ENCODE assay signal across 9 mouse cellular contexts in the genomic region with DNA sequence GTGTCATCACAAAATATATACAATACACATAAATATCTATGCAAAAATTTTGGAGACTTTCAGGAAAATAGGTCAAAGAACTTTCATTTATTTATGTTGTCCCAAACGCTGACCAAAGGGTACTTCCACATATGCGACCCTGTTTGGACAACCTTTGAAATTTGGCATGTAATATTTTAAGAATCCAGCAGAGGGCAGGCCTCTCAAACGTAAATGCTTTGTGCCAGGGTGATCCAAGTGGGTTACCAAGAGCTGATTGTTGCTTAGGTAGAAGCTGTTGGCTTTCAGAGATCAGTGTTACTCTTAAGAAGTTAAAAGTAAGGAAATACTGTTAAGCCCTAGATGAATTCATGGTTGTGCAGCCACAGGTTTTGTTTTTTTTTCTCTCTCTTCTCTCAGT. TPM values are rescaled to one million over a fixed set of nuclear protein-coding genes. Genes with fewer than 3 reads are reported as not detected.
A peak's percentile ranks its signal among the peaks of the same experiment; 100 is the strongest.
DNase-seq lines count a peak whose midpoint lies in the region; ATAC-seq lines count a peak whose summit lies in the region.
"Had no signal": no experiment of that assay in that cellular context is flagged by ENCODE, and none has a peak within 500 bp of the region (broad histone marks: within the 10 kb centered on the region; RNA-seq: fewer than 3 reads in every experiment).

No protein-coding gene starts in this region.

- DNase-seq in heart, adult 18-20 months: peak; percentile 9 to 65
- peak; percentile 4 for DNase-seq in A20 (ENCODE audit: low read depth, low spot score)
- DNase-seq in T-cell, adult 2 months (ENCODE audit: low spot score): peak; percentile 19
- DNase-seq in embryonic facial prominence, embryonic 11.5 days (ENCODE audit: low spot score): peak; percentile 77
- peak; percentile 65 for DNase-seq in kidney, adult 9 months
- DNase-seq in urinary bladder, postnatal 4 days (ENCODE audit: low spot score in 2 of 2): no peak

- H3K27ac ChIP-seq in heart, embryonic 12.5 days (ENCODE audit: poor library complexity, severe bottlenecking): no peak overlapping the region
- H3K27ac ChIP-seq in embryonic facial prominence, embryonic 11.5 days (replicated peaks; ENCODE audit: low read depth, low read length): no peak overlapping the region

- H3K4me3 ChIP-seq in heart, embryonic 12.5 days: no peak overlapping the region
- H3K4me3 ChIP-seq in embryonic facial prominence, embryonic 11.5 days (ENCODE audit: low read depth, low read length): no peak overlapping the region

- H3K36me3 ChIP-seq in heart, embryonic 12.5 days: no peaks in the 10 kb centered on the region
- no peaks in the 10 kb centered on the region for H3K36me3 ChIP-seq in embryonic facial prominence, embryonic 11.5 days (replicated peaks; ENCODE audit: control insufficient read depth, insufficient read depth, low read depth, low read length)

- 14% methylated on average over 3 of the region's 3 CpGs for WGBS in heart, embryonic 12.5 days
- WGBS in embryonic facial prominence, embryonic 11.5 days: 18% methylated on average over 3 of the region's 3 CpGs

- no peaks in the 10 kb centered on the region for H3K4me1 ChIP-seq in heart, embryonic 12.5 days (replicated peaks)
- H3K4me1 ChIP-seq in embryonic facial prominence, embryonic 11.5 days (ENCODE audit: control insufficient read depth, insufficient read depth, low read length): no peaks in the 10 kb centered on the region

- ATAC-seq in heart, embryonic 12.5 days (ENCODE audit: insufficient number of reproducible peaks, low FRiP score): no peak
- no peak for ATAC-seq in embryonic facial prominence, embryonic 11.5 days (replicated peaks; ENCODE audit: insufficient number of reproducible peaks, low FRiP score, low TSS enrichment, low read depth)
- peak; percentile 60 for ATAC-seq in megakaryocyte, adult 5-6 weeks (ENCODE audit: poor library complexity, severe bottlenecking)

- H3K9ac ChIP-seq in heart, embryonic 12.5 days: no peak overlapping the region
- no peak overlapping the region for H3K9ac ChIP-seq in embryonic facial prominence, embryonic 11.5 days (replicated peaks; ENCODE audit: low read length)

- H3K27me3 ChIP-seq in heart, embryonic 12.5 days (replicated peaks): no peaks in the 10 kb centered on the region
- no peaks in the 10 kb centered on the region for H3K27me3 ChIP-seq in embryonic facial prominence, embryonic 11.5 days (ENCODE audit: control insufficient read depth, insufficient read depth, low read length)

- no peaks in the 10 kb centered on the region for H3K9me3 ChIP-seq in heart, embryonic 12.5 days (replicated peaks)
- no peaks in the 10 kb centered on the region for H3K9me3 ChIP-seq in embryonic facial prominence, embryonic 11.5 days (replicated peaks; ENCODE audit: control insufficient read depth, low read length)

- H3K4me2 ChIP-seq in heart, embryonic 12.5 days: no peak overlapping the region
- H3K4me2 ChIP-seq in embryonic facial prominence, embryonic 11.5 days (ENCODE audit: low read depth, low read length): no peak overlapping the region

RNA-seq across cellular contexts. Expression of a gene that starts 18.9 kb away (rescaled TPM):
- total RNA-seq in heart, adult 18-20 months (2021): not detected
- not detected in 2 replicates for polyA plus RNA-seq in heart, embryonic 12.5 days (2016; fragmentation: Nextera tagmentation; extraction: Ambion mirVana)
- not detected in 2 replicates for polyA plus RNA-seq in embryonic facial prominence, embryonic 11.5 days (2014; fragmentation: Nextera tagmentation; extraction: Ambion mirVana)
- total RNA-seq in megakaryocyte, adult 5-6 weeks (2015): not detected in 2 replicates
- total RNA-seq in megakaryocyte, adult 5-6 weeks (2017): not detected in 2 replicates
- total RNA-seq: layer of hippocampus, adult 18-20 months had no signal

Comparison
In these comparisons a context has a peak if more than half of its experiments do, and no peak if none do; other contexts are left out.
1. DNase-seq: peak in heart, adult 18-20 months (2 of 2), A20 (single experiment), T-cell, adult 2 months (single experiment), embryonic facial prominence, embryonic 11.5 days (single experiment) and kidney, adult 9 months (single experiment); none in urinary bladder, postnatal 4 days (0 of 2).